Mouse (Mus musculus) sigmoid colon, adult 10 weeks (tissue): Measurements from ENCODE around the gene Olfr585. TPM values are rescaled to one million over a fixed set of nuclear protein-coding genes. Genes with fewer than 3 reads are reported as not detected.

Experiments used
- polyA plus RNA-seq: library from polyadenylated mRNA; stranded (reverse); fragments of 350-450 nt; fragmentation: Illumina TruSeq; extraction: RNeasy Lipid Tissue Mini Kit (QIAGEN cat#74804); gene quantifications from one replicate; pipeline ENCODE4 v1.2.3, GENCODE M21; 2014; ENCODE audit warnings: low read depth, low replicate concordance

Olfr585 gene
- not detected for polyA plus RNA-seq

GRCm38 (mm10) chr7:103097420-103097819 lies at the start of gene Olfr585:
Gene Olfr585 (plus strand): TSS chr7:103097720.

GRCm38 (mm10) chr7:103051000-103051399 lies 46.5 kb upstream of the Olfr585 start, which contains the start of gene Olfr583:
Gene Olfr583 (plus strand): TSS chr7:103051300.

GRCm38 (mm10) chr7:103081585-103081984 lies 15.9 kb upstream of the Olfr585 start, which contains the start of gene Olfr584:
Gene Olfr584 (plus strand): TSS chr7:103081885.

GRCm38 (mm10) chr7:103125538-103125937 lies 28.0 kb downstream of the Olfr585 start, which contains the start of gene Olfr586:
Gene Olfr586 (minus strand): TSS chr7:103125638.

GRCm38 (mm10) chr7:103140579-103140978 lies 43.1 kb downstream of the Olfr585 start, which contains the start of gene Olfr588-ps1:
Gene Olfr588-ps1 (plus strand): TSS chr7:103140879.

Other genes starting within 250 kb of the Olfr585 start
- gene Olfr566, start 239.0 kb upstream of the Olfr585 start, polyA plus RNA-seq = not detected
- gene Olfr568, start 220.6 kb upstream of the Olfr585 start, polyA plus RNA-seq = not detected
- not detected for gene Olfr569, start 206.8 kb upstream of the Olfr585 start, polyA plus RNA-seq
- not detected for gene Olfr570, start 203.1 kb upstream of the Olfr585 start, polyA plus RNA-seq
- gene Olfr571, start 180.2 kb upstream of the Olfr585 start, polyA plus RNA-seq = not detected
- not detected for gene Olfr572, start 173.3 kb upstream of the Olfr585 start, polyA plus RNA-seq
- not detected for gene Olfr573-ps1, start 155.1 kb upstream of the Olfr585 start, polyA plus RNA-seq
- gene Olfr574, start 149.3 kb upstream of the Olfr585 start, polyA plus RNA-seq = not detected
- not detected for gene Olfr575, start 138.9 kb upstream of the Olfr585 start, polyA plus RNA-seq
- gene Olfr576, start 135.1 kb upstream of the Olfr585 start, polyA plus RNA-seq = not detected
- gene Olfr577, start 121.8 kb upstream of the Olfr585 start, polyA plus RNA-seq = not detected
- not detected for gene Olfr578, start 108.4 kb upstream of the Olfr585 start, polyA plus RNA-seq
- not detected for gene Olfr582, start 59.7 kb upstream of the Olfr585 start, polyA plus RNA-seq
- not detected for gene Olfr583, start 46.4 kb upstream of the Olfr585 start, polyA plus RNA-seq
- not detected for gene Olfr584, start 15.8 kb upstream of the Olfr585 start, polyA plus RNA-seq
- not detected for gene Olfr586, start 27.9 kb downstream of the Olfr585 start, polyA plus RNA-seq
- not detected for gene Olfr588-ps1, start 43.2 kb downstream of the Olfr585 start, polyA plus RNA-seq
- not detected for gene Olfr589, start 58.6 kb downstream of the Olfr585 start, polyA plus RNA-seq
- not detected for gene Olfr591, start 80.6 kb downstream of the Olfr585 start, polyA plus RNA-seq
- gene Olfr592, start 87.1 kb downstream of the Olfr585 start, polyA plus RNA-seq = not detected
- gene Olfr593, start 114.1 kb downstream of the Olfr585 start, polyA plus RNA-seq = not detected
- not detected for gene Olfr594, start 119.3 kb downstream of the Olfr585 start, polyA plus RNA-seq
- gene Usp17ld, start 154.8 kb downstream of the Olfr585 start, polyA plus RNA-seq = not detected
- not detected for gene Olfr596, start 207.9 kb downstream of the Olfr585 start, polyA plus RNA-seq
- not detected for gene Olfr597, start 218.6 kb downstream of the Olfr585 start, polyA plus RNA-seq
- gene Olfr598, start 225.8 kb downstream of the Olfr585 start, polyA plus RNA-seq = not detected
- gene Olfr599, start 238.2 kb downstream of the Olfr585 start, polyA plus RNA-seq = not detected